Mouse (Mus musculus) heart, embryonic 14.5 days (tissue): ENCODE measurements around the gene Tcap. TPM values are rescaled to one million over a fixed set of nuclear protein-coding genes. Genes with fewer than 3 reads are reported as not detected.

Experiments used
- ATAC-seq: fragments of 200-750 bp; cut with Nextera tagmentation; 2 replicates; pipeline ENCODE4 v1.8.0; 2017; ENCODE audit warnings: low read depth, moderate TSS enrichment; ENCODE audit not compliant: insufficient number of reproducible peaks, insufficient read depth, low FRiP score
- H3K27ac ChIP-seq, 2 experiments: fragments of 200-500 bp in 1 of 2; fragments of 300-500 bp in 1 of 2; sonication (generic) in 1 of 2; replicated peaks in 1 of 2; 2 replicates each; pipeline ENCODE4 v1.5.1; 2012 to 2014; ENCODE audit warnings: low read depth in 2 of 2, low read length in 2 of 2, control low read depth in 1 of 2, mild to moderate bottlenecking in 1 of 2, mixed read lengths in 1 of 2; ENCODE audit not compliant: control insufficient read depth in 1 of 2, insufficient read depth in 1 of 2
- H3K27me3 ChIP-seq: fragments of 300-500 bp; sonication (generic); 2 replicates; pipeline ENCODE4 v1.6.1; 2014; ENCODE audit warnings: mild to moderate bottlenecking, low read length, control low read depth; ENCODE audit not compliant: control insufficient read depth, insufficient read depth
- H3K36me3 ChIP-seq: fragments of 300-500 bp; sonication (generic); 2 replicates; pipeline ENCODE4 v1.6.1; 2014; ENCODE audit warnings: mild to moderate bottlenecking, control low read depth, low read length, mixed read lengths; ENCODE audit not compliant: control insufficient read depth, insufficient read depth
- H3K4me1 ChIP-seq, 2 experiments: fragments of 200-500 bp in 1 of 2; fragments of 300-500 bp in 1 of 2; sonication (generic) in 1 of 2; 2 replicates each; pipeline ENCODE4 v1.6.1; 2012 to 2014; ENCODE audit warnings: low read length in 2 of 2, control low read depth in 1 of 2, mixed read lengths in 1 of 2; ENCODE audit not compliant: control insufficient read depth in 2 of 2, insufficient read depth in 2 of 2
- H3K4me2 ChIP-seq: fragments of 300-500 bp; sonication (generic); 2 replicates; pipeline ENCODE4 v1.6.1; 2014; ENCODE audit warnings: mild to moderate bottlenecking, low read length
- H3K4me3 ChIP-seq, 2 experiments: fragments of 200-500 bp in 1 of 2; fragments of 300-500 bp in 1 of 2; sonication (generic) in 1 of 2; 2 replicates each; pipeline ENCODE4 v1.5.1; 2012 to 2014; ENCODE audit warnings: low read length in 2 of 2, mild to moderate bottlenecking in 2 of 2, control low read depth in 1 of 2, low read depth in 1 of 2, moderate library complexity in 1 of 2; ENCODE audit not compliant: control insufficient read depth in 1 of 2, insufficient read depth in 1 of 2
- H3K9ac ChIP-seq: fragments of 300-500 bp; sonication (generic); 2 replicates; pipeline ENCODE4 v1.6.1; 2014; ENCODE audit warnings: mild to moderate bottlenecking, low read length
- H3K9me3 ChIP-seq: fragments of 300-500 bp; sonication (generic); 2 replicates; pipeline ENCODE4 v1.6.1; 2016; ENCODE audit warnings: low read length, control low read depth; ENCODE audit not compliant: control insufficient read depth
- WGBS: fragments of 180-500 bp; shearing (Covaris S2); extraction: QIAGEN DNeasy Blood & Tissue Kit; methylation state at CpG from one replicate; pipeline ENCODE4 v1.1.7; 2014; 5-methylcytosine and 5-hydroxymethylcytosine counted together
- polyA plus RNA-seq: library from polyadenylated mRNA; unstranded; fragments of >200 nt; fragmentation: Nextera tagmentation; extraction: Ambion mirVana; gene quantifications from 2 replicates; pipeline ENCODE4 v1.2.1, GENCODE M21; 2014

Tcap gene
- polyA plus RNA-seq, 1 experiment from 2014 or later = 178 TPM

DNA sequence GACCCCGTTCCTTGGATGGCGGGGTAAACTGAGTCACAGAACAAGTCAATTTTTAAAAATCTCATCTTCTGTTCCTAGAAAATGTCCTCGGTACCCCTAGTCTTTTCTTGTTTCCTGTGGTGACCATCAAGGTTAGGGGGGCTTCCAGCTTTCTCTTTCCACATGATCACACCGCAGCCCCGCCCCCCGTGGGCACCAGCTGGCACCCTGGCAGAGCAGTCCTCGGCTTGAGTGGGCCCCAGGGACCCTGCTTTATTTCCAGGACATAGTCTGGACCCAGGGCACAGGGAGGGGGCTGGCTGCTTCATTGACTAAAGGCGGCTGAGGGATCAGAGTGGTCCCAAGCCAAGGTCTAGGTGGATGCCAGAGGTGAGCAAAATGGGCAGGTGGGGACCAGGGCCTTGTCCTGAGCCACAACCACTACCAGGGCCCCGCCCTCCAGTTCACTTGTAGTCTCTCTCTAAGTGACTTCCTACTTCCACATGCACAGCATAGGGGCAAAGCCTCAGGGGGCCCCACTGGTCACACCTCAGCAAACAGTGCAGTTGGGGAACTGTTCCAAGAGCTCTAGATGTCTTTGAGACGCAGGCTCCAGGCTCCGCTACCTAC is 43.8 kb upstream of the Tcap start:
- Histone ChIP-seq H3K9me3 (no peaks in the 10 kb centered on the region), H3K9ac (peak overlapping the region; percentile 74; the same call in 1 of the 2 replicates), H3K27ac (no peak overlapping the region), H3K36me3 (no peaks in the 10 kb centered on the region), H3K4me2 (peak overlapping the region; percentile 99), H3K4me1 (peaks cover 9 to 18% of the 10 kb centered on the region in 2 experiments; a peak in 3 of 4 replicates), H3K27me3 (peaks cover 64% of the 10 kb centered on the region), H3K4me3 (peak overlapping the region in 1 of 2 experiments; percentile 60; a peak in 2 of 4 replicates)
- ATAC-seq = no peak
- WGBS = 15% methylated on average over 11 of the region's 11 CpGs

DNA sequence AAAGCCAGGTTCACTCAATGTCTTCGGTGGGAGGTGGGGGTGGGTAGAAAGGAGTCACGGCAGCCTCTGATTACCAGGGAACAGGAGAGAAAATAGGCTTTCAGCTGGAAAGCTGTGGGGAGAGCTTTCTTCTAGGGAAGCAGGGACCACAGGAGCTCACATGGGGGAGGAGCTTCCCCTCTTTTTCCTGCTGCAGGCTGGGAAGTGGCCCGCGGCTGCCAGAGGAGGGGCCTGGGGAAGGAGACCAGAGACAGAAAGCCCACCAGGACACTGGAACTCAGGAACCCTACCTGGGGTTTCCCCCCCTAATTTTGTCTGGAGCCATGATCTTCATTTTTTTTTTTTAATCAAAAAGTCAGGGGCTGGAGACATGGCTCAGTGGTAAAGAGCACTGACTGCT is 43.0 kb upstream of the Tcap start:
- Histone ChIP-seq H3K9me3 (no peaks in the 10 kb centered on the region), H3K27ac (no peak overlapping the region), H3K4me3 (no peak overlapping the region), H3K4me1 (peaks cover 11 to 18% of the 10 kb centered on the region in 2 experiments; a peak in 3 of 4 replicates), H3K27me3 (peaks cover 56% of the 10 kb centered on the region), H3K4me2 (no peak overlapping the region), H3K36me3 (no peaks in the 10 kb centered on the region), H3K9ac (no peak overlapping the region)
- WGBS = 5% methylated on average over 4 of the region's 4 CpGs
- ATAC-seq = no peak

DNA sequence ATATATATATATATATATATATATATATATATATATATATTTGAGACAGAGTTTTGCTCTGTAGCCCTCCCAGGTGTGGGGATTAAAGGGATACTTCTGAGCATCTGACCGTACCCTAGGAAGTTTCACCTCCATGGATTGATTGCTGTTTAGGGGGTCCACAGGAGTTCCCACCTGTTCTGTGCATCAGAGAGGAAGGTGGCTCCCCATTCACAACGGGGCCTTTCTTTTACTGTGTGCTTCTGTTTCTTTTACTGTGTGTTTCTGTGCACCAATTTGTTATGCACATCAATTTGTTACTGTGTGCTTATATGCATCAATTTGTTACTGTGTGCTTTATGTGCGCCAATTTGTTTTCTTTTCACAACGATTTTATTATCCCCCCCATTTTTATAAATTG is 42.4 kb upstream of the Tcap start:
- Histone ChIP-seq H3K27me3 (peaks cover 53% of the 10 kb centered on the region), H3K9me3 (no peaks in the 10 kb centered on the region), H3K36me3 (no peaks in the 10 kb centered on the region), H3K4me2 (no peak overlapping the region), H3K4me3 (no peak overlapping the region), H3K27ac (no peak overlapping the region), H3K9ac (no peak overlapping the region), H3K4me1 (peaks cover 11 to 21% of the 10 kb centered on the region in 2 experiments; a peak in 3 of 4 replicates)
- WGBS = 62% methylated on average over 4 of the region's 4 CpGs
- no peak for ATAC-seq

DNA sequence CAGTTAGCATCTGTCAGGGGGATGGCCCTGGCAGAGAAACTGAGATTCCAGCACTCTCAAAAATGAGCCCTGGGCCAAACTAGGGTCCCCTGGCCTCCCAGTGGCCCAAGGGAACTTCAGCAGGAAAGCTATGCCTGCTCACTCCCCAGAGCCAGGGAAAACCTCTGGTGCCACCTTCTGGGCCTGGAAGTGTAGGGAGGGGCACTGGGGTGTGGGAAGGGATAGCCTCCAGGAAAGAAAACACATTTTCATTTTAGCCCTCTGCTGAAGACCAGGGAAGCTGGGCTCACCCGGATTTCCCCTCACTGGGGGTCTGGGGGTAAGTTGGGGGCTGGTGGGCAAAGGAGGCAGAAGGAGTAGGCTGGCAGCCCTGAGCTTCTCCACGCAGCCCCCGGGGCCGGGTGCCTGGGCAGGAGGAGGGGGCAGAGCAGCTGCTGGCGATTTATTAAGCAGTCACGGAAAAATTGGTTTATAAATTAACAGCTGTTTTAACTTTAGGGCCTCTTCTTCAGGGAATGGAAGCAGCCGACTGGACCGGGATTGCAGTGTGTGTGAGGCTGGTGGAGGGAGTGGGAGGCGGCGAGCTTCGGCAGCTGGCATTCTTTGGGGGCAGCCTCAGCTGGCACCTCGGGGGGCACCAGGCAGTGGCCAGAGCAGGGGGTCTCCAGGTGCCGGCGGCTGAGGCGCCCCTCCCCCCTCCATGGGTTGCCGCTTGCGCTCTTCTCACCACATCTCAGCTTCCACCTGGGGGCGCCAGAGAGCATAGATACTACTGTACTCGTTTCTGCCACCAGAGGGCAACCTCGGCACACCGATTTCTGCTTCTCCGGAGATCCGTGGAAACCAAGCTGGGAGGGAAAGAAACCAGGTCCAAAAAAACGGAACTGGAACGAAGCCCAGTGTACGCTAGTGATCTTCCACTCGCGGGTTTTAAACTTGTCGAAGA is 41.3 kb upstream of the Tcap start:
- Histone ChIP-seq H3K36me3 (no peaks in the 10 kb centered on the region), H3K27me3 (peaks cover 53% of the 10 kb centered on the region), H3K4me1 (peaks cover 14 to 30% of the 10 kb centered on the region in 2 experiments; a peak in 3 of 4 replicates), H3K9ac (peak overlapping the region; percentile 72), H3K4me3 (peak overlapping the region; percentile 44 to 47), H3K27ac (no peak overlapping the region), H3K9me3 (no peaks in the 10 kb centered on the region), H3K4me2 (peak overlapping the region; percentile 84)
- peak; percentile 19; the same call in 1 of the 2 replicates for ATAC-seq
- 3% methylated on average over 29 of the region's 29 CpGs for WGBS

DNA sequence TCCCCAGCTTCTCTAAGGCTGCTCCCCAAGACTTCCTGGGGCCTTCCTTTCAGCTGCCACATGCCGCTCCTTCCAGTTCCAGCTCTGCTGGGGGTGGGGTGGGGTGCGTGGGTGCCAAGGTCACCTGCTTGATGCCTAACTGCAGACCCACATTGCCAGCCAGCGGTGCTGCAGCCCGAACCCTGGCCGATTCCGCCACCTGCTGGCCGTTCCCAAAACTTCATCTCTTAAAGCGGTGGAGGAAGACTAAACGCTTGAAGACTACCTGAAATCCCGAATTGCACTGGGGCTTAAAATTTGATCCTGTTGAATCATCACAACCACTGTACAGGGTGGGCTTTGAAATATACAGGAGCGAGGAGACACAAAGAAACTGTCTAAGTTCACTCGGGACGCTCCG is 38.4 kb upstream of the Tcap start:
- H3K9ac ChIP-seq = peak overlapping the region; percentile 6; the same call in 1 of the 2 replicates
- peak overlapping the region; percentile 21 to 27; a peak in 3 of 4 replicates for H3K4me3 ChIP-seq
- no peaks in the 10 kb centered on the region for H3K9me3 ChIP-seq
- peaks cover 46% of the 10 kb centered on the region for H3K27me3 ChIP-seq
- WGBS = 1% methylated on average over 14 of the region's 14 CpGs
- H3K36me3 ChIP-seq = no peaks in the 10 kb centered on the region
- H3K27ac ChIP-seq = no peak overlapping the region
- H3K4me1 ChIP-seq = peaks cover 24 to 33% of the 10 kb centered on the region in 2 experiments
- ATAC-seq = no peak
- peak overlapping the region; percentile 58 for H3K4me2 ChIP-seq

DNA sequence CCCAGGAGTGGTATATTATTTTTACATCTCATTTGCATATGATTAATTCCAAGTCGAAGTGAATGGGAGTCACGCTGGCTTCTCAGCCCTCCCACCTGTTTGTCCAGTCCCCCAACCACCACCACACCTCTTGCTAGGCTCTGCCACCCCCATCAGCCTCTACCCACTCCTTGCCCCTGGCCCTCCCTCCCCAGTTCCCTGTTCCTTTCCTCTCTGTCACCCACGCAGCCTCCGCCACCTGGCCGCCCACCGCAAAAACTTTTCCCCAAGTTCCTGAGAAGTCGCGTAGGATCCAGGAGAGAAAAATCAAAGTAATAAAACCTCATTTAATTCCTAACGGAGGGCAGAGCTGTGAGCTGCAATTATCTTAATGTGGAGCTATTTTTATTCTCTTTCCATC is 37.4 kb upstream of the Tcap start:
- no peak overlapping the region for H3K4me3 ChIP-seq
- H3K27me3 ChIP-seq = peaks cover 47% of the 10 kb centered on the region

DNA sequence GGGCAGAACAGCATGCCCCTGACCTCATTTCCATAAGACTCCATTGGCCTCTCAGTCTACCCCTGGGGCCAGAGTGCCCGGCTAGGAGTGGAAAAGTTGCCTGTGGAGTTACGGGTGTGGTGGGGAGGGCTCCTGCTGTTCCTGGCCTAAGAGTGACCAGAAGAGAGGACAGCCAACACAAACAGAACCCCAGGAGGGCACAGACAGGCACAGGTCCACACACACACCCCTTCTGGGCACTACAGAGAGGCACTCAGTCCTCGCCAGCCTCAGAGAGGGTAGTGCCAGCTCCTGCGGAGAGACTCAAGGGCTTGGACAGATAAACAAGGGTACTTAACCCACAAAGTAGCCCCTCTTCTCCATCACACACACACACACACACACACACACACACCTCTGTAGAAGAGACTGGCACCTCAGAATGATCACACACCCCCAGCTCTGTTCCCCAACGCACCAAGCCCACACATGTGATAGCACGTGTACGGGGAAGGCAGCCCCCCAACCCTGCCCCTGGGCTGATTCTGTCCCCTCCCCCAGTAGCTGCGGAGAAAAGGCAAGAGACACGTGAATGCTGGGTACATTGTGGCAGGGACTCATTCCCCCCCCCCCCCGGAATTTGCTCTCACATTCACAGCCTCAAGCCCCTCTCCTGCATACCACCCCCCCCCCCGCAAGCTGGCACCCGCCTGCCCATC is 36.1 kb upstream of the Tcap start:
- Histone ChIP-seq H3K4me1 (peaks cover 21 to 29% of the 10 kb centered on the region in 2 experiments), H3K27ac (no peak overlapping the region), H3K9ac (peak overlapping the region; percentile 78; the same call in 1 of the 2 replicates), H3K27me3 (peaks cover 52% of the 10 kb centered on the region), H3K4me3 (peak overlapping the region; percentile 59 to 72; a peak in 3 of 4 replicates), H3K4me2 (peak overlapping the region; percentile 94), H3K9me3 (no peaks in the 10 kb centered on the region), H3K36me3 (no peaks in the 10 kb centered on the region)
- WGBS = 9% methylated on average over 8 of the region's 12 CpGs
- no peak for ATAC-seq

More for the DNA sequence above, 37.4 kb upstream of the Tcap start:
- ATAC-seq = no peak
- Histone ChIP-seq H3K4me1 (peaks cover 24 to 37% of the 10 kb centered on the region in 2 experiments), H3K4me2 (peak overlapping the region; percentile 13; the same call in 1 of the 2 replicates), H3K9me3 (no peaks in the 10 kb centered on the region), H3K9ac (no peak overlapping the region; the same call in 1 of the 2 replicates), H3K36me3 (no peaks in the 10 kb centered on the region), H3K27ac (no peak overlapping the region)
- 23% methylated on average over 9 of the region's 9 CpGs for WGBS
